Mouse (Mus musculus): ENCODE data around the gene Rnf20.
"Not testable (repeated sequence)": the region's sequence is repeated elsewhere in the genome, so short reads cannot be mapped to it uniquely, and the experiment has no call there.

Rnf20 gene

GRCm38 (mm10) chr4:49631319-49632138 is at the start of gene Rnf20:
Rnf20 (plus strand) TSS chr4:49632006.
- DNase-seq = peak; percentile 95

DNA sequence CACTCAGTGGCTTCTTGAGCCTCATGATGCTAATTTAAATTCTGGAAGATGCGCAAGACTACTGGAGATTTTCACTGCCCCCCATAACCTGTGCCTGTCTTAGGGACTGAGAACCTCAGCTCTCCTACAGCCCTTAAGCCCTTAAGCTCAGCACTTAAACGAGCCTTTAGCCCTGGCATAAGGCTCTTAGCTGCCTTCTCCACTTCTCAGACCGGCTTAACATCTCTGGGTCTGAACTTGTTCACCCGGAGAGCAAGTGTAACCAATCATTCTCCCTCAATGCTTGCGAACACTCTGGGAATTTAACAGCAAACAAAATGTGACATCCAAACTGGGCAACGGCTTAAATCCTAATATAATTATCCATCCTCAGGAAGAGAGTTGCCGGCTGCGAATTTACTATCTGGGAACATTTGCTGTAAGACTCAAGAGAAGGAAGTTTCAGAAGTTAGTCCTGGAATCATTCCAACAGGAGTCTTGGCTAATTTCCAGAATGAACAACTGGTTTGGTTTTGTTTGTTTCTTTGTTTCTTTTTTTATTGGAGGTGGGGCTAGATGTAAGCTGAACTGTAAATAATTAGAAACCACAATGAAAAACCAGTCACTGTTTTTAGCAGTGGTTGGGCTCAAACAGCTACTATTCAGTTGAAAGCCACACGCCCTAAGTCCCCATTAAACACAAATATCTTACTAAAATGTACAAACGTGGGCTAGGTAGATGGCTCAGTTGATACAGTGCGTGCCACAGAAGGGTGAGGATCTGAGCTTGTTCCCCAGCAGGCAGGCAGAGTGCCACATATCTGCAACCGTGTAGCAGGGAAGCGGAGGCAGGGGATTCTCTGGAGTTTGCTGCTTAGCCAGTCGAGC is 47.6 kb upstream of the Rnf20 start:
- DNase-seq = no peak

GRCm38 (mm10) chr4:49585524-49586101 is 46.2 kb upstream of the Rnf20 start:
- no peak for DNase-seq

DNA sequence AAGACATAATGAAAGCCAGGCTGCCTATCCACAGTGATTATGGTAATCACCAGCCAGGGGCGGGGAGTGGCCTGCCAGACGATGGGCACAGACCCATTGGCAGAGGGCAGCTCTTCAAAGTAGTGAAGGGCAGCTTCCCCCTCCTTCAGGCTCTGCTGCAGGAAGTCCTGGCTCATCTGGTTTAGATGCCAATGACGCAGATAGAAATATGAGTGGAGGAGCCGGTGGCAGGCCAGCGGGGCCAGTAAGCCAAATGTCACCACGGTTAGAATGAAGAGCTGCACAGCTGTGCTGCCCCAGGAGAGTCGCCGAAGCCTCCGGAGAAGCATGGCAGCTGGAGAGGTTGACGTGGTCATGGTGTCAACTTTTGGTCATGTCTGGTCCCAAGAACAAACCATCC is 45.0 kb upstream of the Rnf20 start:
- DNase-seq = no peak

DNA sequence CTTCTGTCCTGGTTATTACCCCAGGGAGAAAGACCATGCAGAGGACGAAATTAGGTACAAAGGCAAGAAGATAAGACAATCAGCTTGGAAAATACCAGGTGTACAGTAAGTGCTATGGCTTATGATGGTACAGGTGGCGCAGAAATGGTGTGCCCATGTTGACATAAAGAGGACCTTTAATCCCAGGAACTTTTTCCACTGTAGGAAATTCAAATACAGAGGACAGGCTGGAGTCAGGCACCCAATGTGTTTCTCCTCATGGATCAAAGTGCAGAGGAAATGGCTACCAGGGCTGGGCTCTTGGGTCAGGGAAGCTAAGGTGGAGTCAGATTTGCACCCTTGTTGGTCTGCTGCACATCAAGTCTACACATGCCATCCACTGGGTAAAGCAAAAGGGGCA is 41.7 kb upstream of the Rnf20 start:
- no peak for DNase-seq

- DNase-seq = no peak
Observed at GRCm38 (mm10) chr4:49596846-49597182, 35.0 kb upstream of the Rnf20 start.

DNA sequence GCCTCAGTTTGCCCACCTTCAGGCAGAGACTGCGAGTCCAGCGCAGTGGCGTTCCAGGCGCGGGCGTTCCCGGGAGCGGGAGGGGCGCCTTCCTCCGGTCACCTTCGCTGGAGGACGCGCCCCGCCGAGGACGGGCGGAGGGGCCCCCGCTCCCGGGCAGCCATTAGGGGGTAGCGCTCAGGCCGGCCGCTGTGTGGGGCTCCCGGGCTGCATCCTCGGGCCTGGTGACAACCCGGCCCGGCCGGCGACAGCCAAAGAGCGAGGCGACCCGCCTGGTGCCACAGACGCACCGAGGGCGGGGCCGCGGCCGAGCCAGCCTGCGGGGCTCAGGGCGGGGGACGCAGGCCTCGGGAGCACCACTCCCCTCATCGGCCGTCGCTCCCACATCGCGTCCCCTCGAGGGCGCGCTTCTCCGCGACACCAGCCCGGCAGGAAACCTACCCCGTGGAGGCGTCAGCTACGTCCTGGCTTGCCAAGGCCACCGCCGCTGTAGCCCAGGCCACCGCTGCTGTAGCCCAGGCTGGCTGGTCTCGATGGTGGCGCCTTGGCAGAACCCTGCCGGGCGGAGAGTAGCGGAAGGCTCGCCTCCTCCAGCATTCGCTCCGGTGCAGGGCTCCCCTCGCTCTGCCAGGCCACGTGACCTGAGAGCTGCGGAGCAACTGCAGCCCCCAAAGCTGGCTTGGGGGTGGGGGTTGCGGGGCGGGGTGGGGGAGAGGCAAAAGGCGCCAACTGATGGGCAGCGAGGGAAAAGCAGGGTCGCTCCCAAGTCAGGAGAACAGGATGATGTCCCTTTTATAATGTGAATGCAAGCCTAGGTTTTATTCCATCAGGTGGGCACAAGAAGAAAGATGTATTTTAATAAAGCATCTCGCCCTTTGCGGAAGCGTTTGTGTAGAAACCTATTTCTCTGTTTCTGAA is 34.4 kb upstream of the Rnf20 start, which contains the start of gene Tmem246:
Tmem246 (minus strand) TSS at position 694 of the 918 bp plus-strand sequence.
- peak; percentile 79 for DNase-seq

- no peak for DNase-seq
Observed at GRCm38 (mm10) chr4:49603161-49603560, 28.6 kb upstream of the Rnf20 start.

GRCm38 (mm10) chr4:49604016-49604546 is 27.7 kb upstream of the Rnf20 start:
- no peak for DNase-seq

DNA sequence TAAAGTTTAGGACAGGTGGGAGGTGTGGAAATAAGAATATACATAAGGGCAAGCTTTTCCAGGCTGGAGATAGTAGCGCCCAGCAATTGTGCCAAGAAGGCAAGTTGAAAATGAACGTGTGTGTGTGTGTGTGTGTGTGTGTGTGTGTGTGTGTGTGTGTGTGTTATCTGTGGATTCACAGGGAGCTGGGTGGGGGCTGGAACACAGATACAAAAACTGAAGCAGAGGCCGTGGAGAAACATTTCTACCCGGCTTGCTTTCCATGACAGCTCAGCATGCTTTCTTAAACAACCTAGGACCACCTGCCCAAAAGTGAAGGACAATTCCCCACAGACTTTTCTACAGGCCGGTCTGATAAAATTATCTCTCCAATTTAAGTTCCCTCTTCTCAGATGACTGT is 27.2 kb upstream of the Rnf20 start:
- no peak for DNase-seq

- no peak for DNase-seq
Observed at GRCm38 (mm10) chr4:49605459-49605858, 26.3 kb upstream of the Rnf20 start.

DNA sequence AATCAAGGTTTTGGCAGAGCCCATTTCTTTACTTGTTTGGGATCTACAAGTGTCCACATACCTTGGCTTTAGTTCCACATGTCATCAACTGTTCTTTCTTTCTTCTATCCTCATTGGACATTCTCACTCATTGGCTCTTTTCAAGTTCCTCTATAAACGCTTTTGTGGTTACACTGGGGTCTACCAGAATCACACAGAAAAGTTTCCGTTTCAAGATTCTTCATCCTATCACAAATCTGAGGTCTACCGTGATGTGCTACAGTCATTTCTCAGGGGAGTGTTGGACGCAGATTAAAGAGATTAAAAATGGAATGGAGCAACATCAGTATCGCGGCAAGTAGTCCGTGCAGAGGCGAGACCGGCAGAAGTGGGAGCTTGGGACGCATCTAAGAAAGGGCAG is 14.9 kb upstream of the Rnf20 start:
- no peak for DNase-seq

- not testable (repeated sequence) for DNase-seq
Observed at GRCm38 (mm10) chr4:49619861-49620260, 11.9 kb upstream of the Rnf20 start.

- DNase-seq = no peak
Observed at GRCm38 (mm10) chr4:49622272-49622671, 9.5 kb upstream of the Rnf20 start.

DNA sequence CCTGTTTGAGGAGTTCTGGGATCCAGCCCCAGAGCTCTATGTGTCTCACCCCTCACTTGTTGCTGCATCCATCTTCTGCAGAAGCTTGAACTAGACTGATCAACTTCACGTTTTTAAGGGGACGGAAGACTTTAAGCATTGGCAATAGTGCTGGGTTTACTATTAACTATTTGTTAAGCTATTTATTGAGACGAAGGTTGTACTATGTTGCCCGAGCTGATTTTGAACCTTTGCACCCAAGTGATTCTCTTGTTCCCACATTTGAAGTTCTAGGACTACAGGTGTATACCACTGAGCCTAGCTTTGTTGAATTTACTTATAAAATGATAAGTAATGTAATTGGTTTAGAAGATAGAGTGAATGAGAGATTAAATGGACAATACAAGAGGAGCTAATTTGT is 7.9 kb upstream of the Rnf20 start:
- no peak for DNase-seq

- not testable (repeated sequence) for DNase-seq
Observed at GRCm38 (mm10) chr4:49624969-49625368, 6.8 kb upstream of the Rnf20 start.

DNA sequence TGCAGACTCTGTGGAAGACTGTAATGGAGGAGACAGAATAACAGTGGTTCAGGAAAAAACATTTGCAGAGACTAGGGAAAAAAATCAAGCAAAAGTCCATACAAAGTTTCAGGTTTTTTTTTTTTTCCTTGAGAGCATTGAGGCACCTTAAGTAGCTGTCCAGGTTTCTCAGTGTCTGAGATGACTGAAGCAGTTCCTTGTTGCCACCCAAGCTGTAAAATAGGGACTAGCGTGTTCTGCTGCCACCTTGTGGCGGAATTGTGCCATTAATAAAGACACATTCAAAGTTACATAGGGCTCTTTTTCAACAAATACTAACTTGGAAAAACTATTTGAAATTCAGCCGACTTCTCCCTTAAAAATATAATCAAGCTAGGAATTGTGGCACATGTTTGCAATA is 4.8 kb upstream of the Rnf20 start:
- peak; percentile 72 for DNase-seq

GRCm38 (mm10) chr4:49628941-49629340 is 2.9 kb upstream of the Rnf20 start:
- DNase-seq = no peak

DNA sequence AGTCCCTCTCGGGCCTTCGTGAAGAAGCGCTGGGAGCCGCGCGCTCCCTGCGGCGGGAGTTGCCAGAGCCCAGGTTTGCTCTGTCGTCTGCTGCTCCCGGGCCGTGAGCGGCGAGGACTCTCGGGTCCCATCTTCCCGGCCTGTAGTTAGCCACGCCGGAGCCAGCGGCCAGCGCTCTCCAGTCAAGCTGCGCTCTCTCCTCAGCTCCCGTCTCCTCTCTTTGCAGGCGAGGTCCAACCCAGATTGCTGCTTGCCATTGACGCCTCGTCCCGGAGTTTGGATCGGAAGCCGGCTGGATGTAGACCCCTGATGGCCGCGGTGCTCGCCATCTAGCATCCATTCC is 304 bp downstream of the Rnf20 start:
- no peak for DNase-seq

DNA sequence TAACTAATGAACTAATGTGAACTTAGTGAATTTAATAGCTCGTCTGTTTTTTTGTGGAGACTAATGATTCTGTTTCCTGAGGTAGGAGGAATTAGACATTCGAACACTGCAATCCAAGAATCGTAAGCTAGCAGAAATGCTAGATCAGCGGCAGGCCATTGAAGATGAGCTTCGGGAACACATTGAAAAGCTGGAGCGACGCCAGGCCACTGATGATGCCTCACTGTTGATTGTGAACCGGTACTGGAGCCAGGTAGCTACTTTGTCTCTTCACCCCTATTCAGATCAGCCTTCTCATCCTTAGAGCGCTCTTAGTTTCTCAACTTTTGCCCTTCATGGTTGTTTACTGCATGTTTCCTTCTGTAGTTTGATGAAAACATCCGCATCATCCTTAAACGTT is 6.0 kb downstream of the Rnf20 start:
- no peak for DNase-seq

- DNase-seq = no peak
Observed at GRCm38 (mm10) chr4:49639913-49640312, 8.1 kb downstream of the Rnf20 start.

DNA sequence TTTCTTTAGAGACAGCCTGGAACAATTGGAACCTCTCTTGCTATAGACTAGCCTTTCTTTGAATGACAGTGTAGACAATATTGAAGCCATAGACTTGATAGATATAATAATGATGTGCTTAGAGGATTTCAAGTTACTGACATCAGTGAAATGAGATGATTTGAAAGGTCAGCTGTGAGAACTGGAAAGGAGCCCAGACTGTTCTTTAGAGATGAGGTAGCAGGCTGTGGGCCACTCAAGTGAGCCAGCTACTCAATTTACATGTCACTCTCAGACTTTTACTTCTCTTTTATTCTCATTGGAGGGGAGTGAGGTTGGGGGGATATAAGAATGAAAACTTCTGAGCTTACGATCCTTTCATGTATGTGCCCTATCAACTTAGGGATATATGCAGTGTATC is 27.6 kb downstream of the Rnf20 start:
- DNase-seq = no peak
